Mouse (Mus musculus): ENCODE data around the gene Fggy. TPM values are rescaled to one million over a fixed set of nuclear protein-coding genes. Genes with fewer than 3 reads are reported as not detected.

The Fggy gene
- polyA plus RNA-seq, 1 experiment: 12.6 TPM

GRCm38 (mm10) chr4:95588722-95589283, 31.5 kb downstream of the Fggy start:
- peak; percentile 67 to 72 for DNase-seq (ENCODE audit: extremely low spot score in 1 of 2, low spot score in 1 of 2)

GRCm38 (mm10) chr4:95590878-95591277, 33.6 kb downstream of the Fggy start:
- DNase-seq (ENCODE audit: extremely low spot score in 1 of 2, low spot score in 1 of 2): no peak

- no peak for DNase-seq (ENCODE audit: extremely low spot score in 1 of 2, low spot score in 1 of 2)
Observed at GRCm38 (mm10) chr4:95597208-95597607, 39.9 kb downstream of the Fggy start.

GRCm38 (mm10) chr4:95601776-95602175, 44.5 kb downstream of the Fggy start:
- DNase-seq (ENCODE audit: extremely low spot score in 1 of 2, low spot score in 1 of 2): no peak

- no peak for DNase-seq (ENCODE audit: extremely low spot score in 1 of 2, low spot score in 1 of 2)
Observed at GRCm38 (mm10) chr4:95603254-95603653, 45.9 kb downstream of the Fggy start.

GRCm38 (mm10) chr4:95610663-95611062, 53.4 kb downstream of the Fggy start:
- DNase-seq (ENCODE audit: extremely low spot score in 1 of 2, low spot score in 1 of 2): no peak

GRCm38 (mm10) chr4:95611390-95611789, 54.1 kb downstream of the Fggy start:
- no peak for DNase-seq (ENCODE audit: extremely low spot score in 1 of 2, low spot score in 1 of 2)

GRCm38 (mm10) chr4:95621046-95621445, 63.7 kb downstream of the Fggy start:
- no peak for DNase-seq (ENCODE audit: extremely low spot score in 1 of 2, low spot score in 1 of 2)

- no peak for DNase-seq (ENCODE audit: extremely low spot score in 1 of 2, low spot score in 1 of 2)
Observed at GRCm38 (mm10) chr4:95624696-95625095, 67.4 kb downstream of the Fggy start.

- DNase-seq (ENCODE audit: extremely low spot score in 1 of 2, low spot score in 1 of 2): no peak
Observed at GRCm38 (mm10) chr4:95625651-95626050, 68.3 kb downstream of the Fggy start.

- DNase-seq (ENCODE audit: extremely low spot score in 1 of 2, low spot score in 1 of 2): no peak
Observed at GRCm38 (mm10) chr4:95626186-95626585, 68.9 kb downstream of the Fggy start.

GRCm38 (mm10) chr4:95634903-95635302, 77.6 kb downstream of the Fggy start:
- DNase-seq (ENCODE audit: extremely low spot score in 1 of 2, low spot score in 1 of 2): no peak

GRCm38 (mm10) chr4:95636937-95637749, 79.8 kb downstream of the Fggy start:
- peak in 1 of 2 experiments; percentile 68 for DNase-seq (ENCODE audit: extremely low spot score in 1 of 2, low spot score in 1 of 2)

- no peak for DNase-seq (ENCODE audit: extremely low spot score in 1 of 2, low spot score in 1 of 2)
Observed at GRCm38 (mm10) chr4:95638063-95638462, 80.8 kb downstream of the Fggy start.

GRCm38 (mm10) chr4:95640831-95641230, 83.5 kb downstream of the Fggy start:
- no peak for DNase-seq (ENCODE audit: extremely low spot score in 1 of 2, low spot score in 1 of 2)

GRCm38 (mm10) chr4:95644048-95644447, 86.7 kb downstream of the Fggy start:
- no peak for DNase-seq (ENCODE audit: extremely low spot score in 1 of 2, low spot score in 1 of 2)

- DNase-seq (ENCODE audit: extremely low spot score in 1 of 2, low spot score in 1 of 2): no peak
Observed at GRCm38 (mm10) chr4:95648801-95649551, 91.7 kb downstream of the Fggy start.

- DNase-seq (ENCODE audit: extremely low spot score in 1 of 2, low spot score in 1 of 2): no peak
Observed at GRCm38 (mm10) chr4:95649552-95649905, 92.2 kb downstream of the Fggy start.

- no peak for DNase-seq (ENCODE audit: extremely low spot score in 1 of 2, low spot score in 1 of 2)
Observed at GRCm38 (mm10) chr4:95649980-95650379, 92.7 kb downstream of the Fggy start.

GRCm38 (mm10) chr4:95652044-95652443, 94.7 kb downstream of the Fggy start:
- no peak for DNase-seq (ENCODE audit: extremely low spot score in 1 of 2, low spot score in 1 of 2)

- peak in 1 of 2 experiments; percentile 33 for DNase-seq (ENCODE audit: extremely low spot score in 1 of 2, low spot score in 1 of 2)
Observed at GRCm38 (mm10) chr4:95653296-95653912, 96.1 kb downstream of the Fggy start.
